Mouse (Mus musculus): ENCODE results near the gene Guca1b. TPM values are rescaled to one million over a fixed set of nuclear protein-coding genes. Genes with fewer than 3 reads are reported as not detected.

Gene Guca1b
- polyA plus RNA-seq, 1 experiment from 2014 or later, result 0.30 TPM

- Histone ChIP-seq H3K4me3 (replicated peaks; ENCODE audit: low read depth, low read length) (no peak overlapping the region), H3K9me3 (ENCODE audit: control insufficient read depth, low read length) (no peaks in the 10 kb centered on the region), H3K9ac (replicated peaks; ENCODE audit: low read length) (no peak overlapping the region), H3K4me1 (ENCODE audit: control insufficient read depth, insufficient read depth, low read length) (0 out of 2 replicates have a peak, but pooled peaks cover 14% of the 10 kb centered on the region), H3K4me2 (ENCODE audit: low read length) (no peak overlapping the region), H3K27ac (replicated peaks; ENCODE audit: low read depth, low read length) (peak overlapping the region; percentile 41), H3K27me3 (ENCODE audit: control insufficient read depth, insufficient read depth, low read length) (peaks cover 25% of the 10 kb centered on the region), H3K36me3 (ENCODE audit: control insufficient read depth, insufficient read depth, low read length) (no peaks in the 10 kb centered on the region)
- DNase-seq (peak; percentile 62), ATAC-seq (ENCODE audit: low FRiP score, low TSS enrichment) (no peak)
- 3% methylated on average over 9 of the region's 9 CpGs for WGBS
Observed at GRCm38 (mm10) chr17:47440359-47440890, 55.2 kb downstream of the Guca1b start.

GRCm38 (mm10) chr17:47441296-47442051 is 56.3 kb downstream of the Guca1b start:
- Histone ChIP-seq H3K27me3 (ENCODE audit: control insufficient read depth, insufficient read depth, low read length) (peaks cover 20% of the 10 kb centered on the region), H3K4me3 (replicated peaks; ENCODE audit: low read depth, low read length) (no peak overlapping the region), H3K27ac (replicated peaks; ENCODE audit: low read depth, low read length) (no peak overlapping the region), H3K4me1 (ENCODE audit: control insufficient read depth, insufficient read depth, low read length) (0 out of 2 replicates have a peak, but pooled peaks cover 9% of the 10 kb centered on the region), H3K36me3 (ENCODE audit: control insufficient read depth, insufficient read depth, low read length) (no peaks in the 10 kb centered on the region), H3K4me2 (ENCODE audit: low read length) (no peak overlapping the region), H3K9ac (replicated peaks; ENCODE audit: low read length) (no peak overlapping the region), H3K9me3 (ENCODE audit: control insufficient read depth, low read length) (no peaks in the 10 kb centered on the region)
- WGBS, result 72% methylated on average over 19 of the region's 19 CpGs
- no peak for ATAC-seq (ENCODE audit: low FRiP score, low TSS enrichment)
- no peak for DNase-seq

- no peak for ATAC-seq (ENCODE audit: low FRiP score, low TSS enrichment)
- Histone ChIP-seq H3K4me2 (ENCODE audit: low read length) (no peak overlapping the region), H3K4me3 (replicated peaks; ENCODE audit: low read depth, low read length) (no peak overlapping the region), H3K27ac (replicated peaks; ENCODE audit: low read depth, low read length) (no peak overlapping the region), H3K9ac (replicated peaks; ENCODE audit: low read length) (no peak overlapping the region), H3K9me3 (ENCODE audit: control insufficient read depth, low read length) (no peaks in the 10 kb centered on the region), H3K36me3 (ENCODE audit: control insufficient read depth, insufficient read depth, low read length) (no peaks in the 10 kb centered on the region), H3K27me3 (ENCODE audit: control insufficient read depth, insufficient read depth, low read length) (peaks cover 12% of the 10 kb centered on the region), H3K4me1 (ENCODE audit: control insufficient read depth, insufficient read depth, low read length) (0 out of 2 replicates have a peak, but pooled peaks cover 5% of the 10 kb centered on the region)
- no peak for DNase-seq
- 90% methylated on average over 3 of the region's 3 CpGs for WGBS
Observed at GRCm38 (mm10) chr17:47442271-47442670, 57.1 kb downstream of the Guca1b start.

Other genes starting within 250 kb of the Guca1b start
- 79.6 and 83.3 TPM in 2 replicates for gene Mrps10, start 16.5 kb upstream of the Guca1b start, polyA plus RNA-seq (2014; fragmentation: Nextera tagmentation; extraction: Ambion mirVana)
- 0.26 and 0.50 TPM in 2 replicates for gene Guca1a, start 15.2 kb downstream of the Guca1b start, polyA plus RNA-seq (2014; fragmentation: Nextera tagmentation; extraction: Ambion mirVana)
- 0.05 and 0.15 TPM in 2 replicates for gene AI661453, start 51.2 kb downstream of the Guca1b start, polyA plus RNA-seq (2014; fragmentation: Nextera tagmentation; extraction: Ambion mirVana)
- gene 1700001C19Rik, start 52.0 kb downstream of the Guca1b start, polyA plus RNA-seq (2014; fragmentation: Nextera tagmentation; extraction: Ambion mirVana), result 0.72 and 0.76 TPM in 2 replicates
- gene Taf8, start 116.9 kb downstream of the Guca1b start, polyA plus RNA-seq (2014; fragmentation: Nextera tagmentation; extraction: Ambion mirVana), result 17.4 and 19.2 TPM in 2 replicates
- gene Ccnd3, start 119.7 kb downstream of the Guca1b start, polyA plus RNA-seq (2014; fragmentation: Nextera tagmentation; extraction: Ambion mirVana), result 56.4 and 67.3 TPM in 2 replicates
- gene Bysl, start 226.1 kb downstream of the Guca1b start, polyA plus RNA-seq (2014; fragmentation: Nextera tagmentation; extraction: Ambion mirVana), result 32.0 and 33.2 TPM in 2 replicates
- 48.1 and 49.5 TPM in 2 replicates for gene Med20, start 226.2 kb downstream of the Guca1b start, polyA plus RNA-seq (2014; fragmentation: Nextera tagmentation; extraction: Ambion mirVana)
- gene Gm20517, start 226.2 kb downstream of the Guca1b start, polyA plus RNA-seq (2014; fragmentation: Nextera tagmentation; extraction: Ambion mirVana), result 3.1 and 3.2 TPM in 2 replicates
- 7.5 and 7.6 TPM in 2 replicates for gene Usp49, start 245.3 kb downstream of the Guca1b start, polyA plus RNA-seq (2014; fragmentation: Nextera tagmentation; extraction: Ambion mirVana)